Mouse (Mus musculus): Measurements from ENCODE around the gene Lclat1. TPM values are rescaled to one million over a fixed set of nuclear protein-coding genes. Genes with fewer than 3 reads are reported as not detected.

Lclat1 gene
- polyA plus RNA-seq, 1 experiment from 2014 or later = 15.4 TPM

GRCm38 (mm10) chr17:73203642-73204332 lies 96.0 kb downstream of the Lclat1 start:
- 81% methylated on average over 15 of the region's 15 CpGs for WGBS
- no peak overlapping the region for H3K27ac ChIP-seq (replicated peaks)

GRCm38 (mm10) chr17:73210960-73211531 lies 103.3 kb downstream of the Lclat1 start:
- no peak overlapping the region for H3K27ac ChIP-seq (replicated peaks)
- no peaks in the 10 kb centered on the region for H3K27me3 ChIP-seq
- H3K9me3 ChIP-seq (replicated peaks) = no peaks in the 10 kb centered on the region
- WGBS = 82% methylated on average over 5 of the region's 5 CpGs
- H3K4me1 ChIP-seq = no peaks in the 10 kb centered on the region
- no peaks in the 10 kb centered on the region for H3K36me3 ChIP-seq
- no peak overlapping the region for H3K9ac ChIP-seq
- ATAC-seq (ENCODE audit: insufficient number of reproducible peaks, low FRiP score, low TSS enrichment, low read depth) = no peak
- H3K4me2 ChIP-seq (replicated peaks) = no peak overlapping the region
- H3K4me3 ChIP-seq (replicated peaks) = no peak overlapping the region

More at GRCm38 (mm10) chr17:73203642-73204332, 96.0 kb downstream of the Lclat1 start:
- no peak for ATAC-seq (ENCODE audit: insufficient number of reproducible peaks, low FRiP score, low TSS enrichment, low read depth)
- no peaks in the 10 kb centered on the region for H3K27me3 ChIP-seq
- H3K4me2 ChIP-seq (replicated peaks) = no peak overlapping the region
- peaks cover 6% of the 10 kb centered on the region; the same call in 1 of the 2 replicates for H3K9me3 ChIP-seq (replicated peaks)
- H3K36me3 ChIP-seq = no peaks in the 10 kb centered on the region
- H3K4me3 ChIP-seq (replicated peaks) = no peak overlapping the region
- H3K9ac ChIP-seq = no peak overlapping the region
- H3K4me1 ChIP-seq = no peaks in the 10 kb centered on the region

- Histone ChIP-seq H3K36me3 (no peaks in the 10 kb centered on the region), H3K27ac (replicated peaks) (no peak overlapping the region), H3K9me3 (replicated peaks) (no peaks in the 10 kb centered on the region), H3K9ac (no peak overlapping the region), H3K27me3 (no peaks in the 10 kb centered on the region), H3K4me3 (replicated peaks) (no peak overlapping the region), H3K4me2 (replicated peaks) (no peak overlapping the region), H3K4me1 (no peaks in the 10 kb centered on the region)
- WGBS = 81% methylated on average over 3 of the region's 3 CpGs
- no peak for ATAC-seq (ENCODE audit: insufficient number of reproducible peaks, low FRiP score, low TSS enrichment, low read depth)
Observed at GRCm38 (mm10) chr17:73212754-73213153, 105.0 kb downstream of the Lclat1 start.

- WGBS = 66% methylated on average over 1 of the region's 1 CpGs
Observed at GRCm38 (mm10) chr17:73213187-73213586, 105.4 kb downstream of the Lclat1 start.

GRCm38 (mm10) chr17:73213677-73214076 lies 105.9 kb downstream of the Lclat1 start:
- 72% methylated on average over 2 of the region's 2 CpGs for WGBS
- no peak overlapping the region for H3K9ac ChIP-seq
- H3K36me3 ChIP-seq = no peaks in the 10 kb centered on the region
- H3K27me3 ChIP-seq = no peaks in the 10 kb centered on the region
- ATAC-seq (ENCODE audit: insufficient number of reproducible peaks, low FRiP score, low TSS enrichment, low read depth) = no peak
- H3K27ac ChIP-seq (replicated peaks) = no peak overlapping the region
- H3K4me2 ChIP-seq (replicated peaks) = no peak overlapping the region
- H3K9me3 ChIP-seq (replicated peaks) = no peaks in the 10 kb centered on the region
- H3K4me1 ChIP-seq = no peaks in the 10 kb centered on the region
- H3K4me3 ChIP-seq (replicated peaks) = no peak overlapping the region

More at GRCm38 (mm10) chr17:73213187-73213586, 105.4 kb downstream of the Lclat1 start:
- Histone ChIP-seq H3K9me3 (replicated peaks) (no peaks in the 10 kb centered on the region), H3K4me1 (no peaks in the 10 kb centered on the region), H3K9ac (no peak overlapping the region), H3K4me2 (replicated peaks) (no peak overlapping the region), H3K27ac (replicated peaks) (no peak overlapping the region), H3K4me3 (replicated peaks) (no peak overlapping the region), H3K27me3 (no peaks in the 10 kb centered on the region), H3K36me3 (no peaks in the 10 kb centered on the region)
- ATAC-seq (ENCODE audit: insufficient number of reproducible peaks, low FRiP score, low TSS enrichment, low read depth) = no peak

- WGBS = 72% methylated on average over 3 of the region's 3 CpGs
Observed at GRCm38 (mm10) chr17:73217274-73217673, 109.5 kb downstream of the Lclat1 start.

GRCm38 (mm10) chr17:73220746-73221145 lies 113.0 kb downstream of the Lclat1 start:
- H3K9ac ChIP-seq = no peak overlapping the region
- no peak overlapping the region for H3K4me3 ChIP-seq (replicated peaks)
- no peaks in the 10 kb centered on the region for H3K27me3 ChIP-seq
- H3K36me3 ChIP-seq = no peaks in the 10 kb centered on the region
- ATAC-seq (ENCODE audit: insufficient number of reproducible peaks, low FRiP score, low TSS enrichment, low read depth) = no peak
- H3K9me3 ChIP-seq (replicated peaks) = no peaks in the 10 kb centered on the region
- H3K4me2 ChIP-seq (replicated peaks) = no peak overlapping the region
- 39% methylated on average over 7 of the region's 7 CpGs for WGBS
- H3K4me1 ChIP-seq = peaks cover 29% of the 10 kb centered on the region
- H3K27ac ChIP-seq (replicated peaks) = peak overlapping the region; percentile 60

More at GRCm38 (mm10) chr17:73217274-73217673, 109.5 kb downstream of the Lclat1 start:
- ATAC-seq (ENCODE audit: insufficient number of reproducible peaks, low FRiP score, low TSS enrichment, low read depth) = no peak
- H3K27me3 ChIP-seq = no peaks in the 10 kb centered on the region
- no peaks in the 10 kb centered on the region for H3K36me3 ChIP-seq
- no peak overlapping the region for H3K4me2 ChIP-seq (replicated peaks)
- no peak overlapping the region for H3K4me3 ChIP-seq (replicated peaks)
- H3K4me1 ChIP-seq = peaks cover 19% of the 10 kb centered on the region
- H3K9ac ChIP-seq = no peak overlapping the region
- no peaks in the 10 kb centered on the region for H3K9me3 ChIP-seq (replicated peaks)
- no peak overlapping the region for H3K27ac ChIP-seq (replicated peaks)

GRCm38 (mm10) chr17:73222077-73222476 lies 114.3 kb downstream of the Lclat1 start:
- no peaks in the 10 kb centered on the region for H3K36me3 ChIP-seq
- H3K27ac ChIP-seq (replicated peaks) = no peak overlapping the region
- no peak overlapping the region for H3K4me3 ChIP-seq (replicated peaks)
- ATAC-seq (ENCODE audit: insufficient number of reproducible peaks, low FRiP score, low TSS enrichment, low read depth) = no peak
- WGBS = 58% methylated on average over 7 of the region's 7 CpGs
- no peak overlapping the region for H3K4me2 ChIP-seq (replicated peaks)
- H3K9ac ChIP-seq = no peak overlapping the region
- H3K4me1 ChIP-seq = peaks cover 29% of the 10 kb centered on the region
- no peaks in the 10 kb centered on the region for H3K27me3 ChIP-seq
- H3K9me3 ChIP-seq (replicated peaks) = no peaks in the 10 kb centered on the region

- no peak overlapping the region for H3K4me3 ChIP-seq (replicated peaks)
- H3K27ac ChIP-seq (replicated peaks) = no peak overlapping the region; the same call in 1 of the 2 replicates
- no peak overlapping the region for H3K9ac ChIP-seq
- H3K4me1 ChIP-seq = peaks cover 19% of the 10 kb centered on the region
- H3K36me3 ChIP-seq = no peaks in the 10 kb centered on the region
- H3K27me3 ChIP-seq = no peaks in the 10 kb centered on the region
- no peak for ATAC-seq (ENCODE audit: insufficient number of reproducible peaks, low FRiP score, low TSS enrichment, low read depth)
- H3K9me3 ChIP-seq (replicated peaks) = no peaks in the 10 kb centered on the region
- no peak overlapping the region for H3K4me2 ChIP-seq (replicated peaks)
Observed at GRCm38 (mm10) chr17:73225442-73225841, 117.7 kb downstream of the Lclat1 start.

- Histone ChIP-seq H3K4me2 (replicated peaks) (no peak overlapping the region), H3K9ac (no peak overlapping the region), H3K27ac (replicated peaks) (no peak overlapping the region), H3K9me3 (replicated peaks) (no peaks in the 10 kb centered on the region), H3K36me3 (no peaks in the 10 kb centered on the region), H3K4me3 (replicated peaks) (no peak overlapping the region), H3K27me3 (no peaks in the 10 kb centered on the region), H3K4me1 (peaks cover 19% of the 10 kb centered on the region)
- 54% methylated on average over 5 of the region's 5 CpGs for WGBS
- ATAC-seq (ENCODE audit: insufficient number of reproducible peaks, low FRiP score, low TSS enrichment, low read depth) = no peak
Observed at GRCm38 (mm10) chr17:73225996-73226395, 118.2 kb downstream of the Lclat1 start.

- no peak for ATAC-seq (ENCODE audit: insufficient number of reproducible peaks, low FRiP score, low TSS enrichment, low read depth)
- H3K36me3 ChIP-seq = no peaks in the 10 kb centered on the region
- no peak overlapping the region for H3K4me2 ChIP-seq (replicated peaks)
- H3K9me3 ChIP-seq (replicated peaks) = no peaks in the 10 kb centered on the region
- no peak overlapping the region for H3K4me3 ChIP-seq (replicated peaks)
- peaks cover 15% of the 10 kb centered on the region for H3K4me1 ChIP-seq
- H3K9ac ChIP-seq = no peak overlapping the region
- no peaks in the 10 kb centered on the region for H3K27me3 ChIP-seq
- no peak overlapping the region for H3K27ac ChIP-seq (replicated peaks)
- WGBS = 89% methylated on average over 2 of the region's 2 CpGs
Observed at GRCm38 (mm10) chr17:73226595-73226994, 118.8 kb downstream of the Lclat1 start.

GRCm38 (mm10) chr17:73227361-73227760 lies 119.6 kb downstream of the Lclat1 start:
- no peak overlapping the region for H3K27ac ChIP-seq (replicated peaks)
- 83% methylated on average over 3 of the region's 3 CpGs for WGBS
- H3K27me3 ChIP-seq = no peaks in the 10 kb centered on the region
- H3K9ac ChIP-seq = no peak overlapping the region
- H3K9me3 ChIP-seq (replicated peaks) = no peaks in the 10 kb centered on the region
- H3K4me1 ChIP-seq = peaks cover 11% of the 10 kb centered on the region
- H3K4me2 ChIP-seq (replicated peaks) = no peak overlapping the region
- H3K4me3 ChIP-seq (replicated peaks) = no peak overlapping the region
- ATAC-seq (ENCODE audit: insufficient number of reproducible peaks, low FRiP score, low TSS enrichment, low read depth) = no peak
- no peaks in the 10 kb centered on the region for H3K36me3 ChIP-seq
